ENCODE assay signal across 8 mouse cellular contexts in genomic region chr2:12001938-12002899, GRCm38 (mm10).
A peak's percentile ranks its signal among the peaks of the same experiment; 100 is the strongest.
DNase-seq lines count a peak whose midpoint lies in the region; ATAC-seq and TF ChIP-seq lines count a peak whose summit lies in the region.

No protein-coding gene starts in this region.

- H3K36me3 ChIP-seq in hindbrain, embryonic 11.5 days (ENCODE audit: control insufficient read depth, insufficient read depth, low read length) = no peaks in the 10 kb centered on the region
- no peaks in the 10 kb centered on the region for H3K36me3 ChIP-seq in hindbrain, embryonic 10.5 days
- H3K36me3 ChIP-seq in E14TG2a.4 (ENCODE audit: insufficient read depth, low read length) = no peaks in the 10 kb centered on the region
- H3K36me3 ChIP-seq in intestine, embryonic 14.5 days (ENCODE audit: control insufficient read depth, insufficient read depth, low read length) = no peaks in the 10 kb centered on the region

- TF ChIP-seq CTCF in E14TG2a.4 (conservative IDR thresholded peaks at IDR 0.05; ENCODE audit: low read length) = peak; percentile 51

- no peaks in the 10 kb centered on the region for H3K9me3 ChIP-seq in hindbrain, embryonic 11.5 days (ENCODE audit: control insufficient read depth, low read length)
- no peaks in the 10 kb centered on the region for H3K9me3 ChIP-seq in hindbrain, embryonic 10.5 days
- peaks cover 35% of the 10 kb centered on the region for H3K9me3 ChIP-seq in E14TG2a.4 (ENCODE audit: low read length)
- no peaks in the 10 kb centered on the region for H3K9me3 ChIP-seq in intestine, embryonic 14.5 days (ENCODE audit: control insufficient read depth, low read length)

- 37% methylated on average over 24 of the region's 24 CpGs for WGBS in hindbrain, embryonic 11.5 days
- 36% methylated on average over 24 of the region's 24 CpGs for WGBS in hindbrain, embryonic 10.5 days
- WGBS in intestine, embryonic 14.5 days = 30% methylated on average over 24 of the region's 24 CpGs

- no peaks in the 10 kb centered on the region for H3K27me3 ChIP-seq in hindbrain, embryonic 11.5 days (ENCODE audit: control insufficient read depth, insufficient read depth, low read length)
- H3K27me3 ChIP-seq in hindbrain, embryonic 10.5 days (ENCODE audit: insufficient read depth, poor library complexity, severe bottlenecking) = no peaks in the 10 kb centered on the region
- no peaks in the 10 kb centered on the region for H3K27me3 ChIP-seq in E14TG2a.4 (ENCODE audit: insufficient read depth, low read length)
- H3K27me3 ChIP-seq in intestine, embryonic 14.5 days (replicated peaks; ENCODE audit: control insufficient read depth, insufficient read depth, low read length) = no peaks in the 10 kb centered on the region

- H3K4me3 ChIP-seq in hindbrain, embryonic 11.5 days (ENCODE audit: low read depth, low read length) = no peak overlapping the region
- no peak overlapping the region for H3K4me3 ChIP-seq in hindbrain, embryonic 10.5 days
- H3K4me3 ChIP-seq in E14TG2a.4 (replicated peaks; ENCODE audit: low read length) = no peak overlapping the region
- H3K4me3 ChIP-seq in intestine, embryonic 14.5 days (ENCODE audit: low read depth, low read length) = no peak overlapping the region

- H3K4me1 ChIP-seq in hindbrain, embryonic 11.5 days (replicated peaks; ENCODE audit: control insufficient read depth, insufficient read depth, low read length) = no peaks in the 10 kb centered on the region
- no peaks in the 10 kb centered on the region for H3K4me1 ChIP-seq in hindbrain, embryonic 10.5 days (replicated peaks)
- H3K4me1 ChIP-seq in E14TG2a.4 (replicated peaks; ENCODE audit: low read depth, low read length) = no peaks in the 10 kb centered on the region
- peaks cover 12% of the 10 kb centered on the region; the same call in 1 of the 2 replicates for H3K4me1 ChIP-seq in intestine, embryonic 14.5 days (replicated peaks; ENCODE audit: control insufficient read depth, insufficient read depth, low read length)

- no peak overlapping the region for H3K4me2 ChIP-seq in hindbrain, embryonic 11.5 days (replicated peaks; ENCODE audit: low read depth, low read length)
- no peak overlapping the region for H3K4me2 ChIP-seq in intestine, embryonic 14.5 days (ENCODE audit: low read length)

- H3K27ac ChIP-seq in hindbrain, embryonic 11.5 days (ENCODE audit: low read depth, low read length) = no peak overlapping the region
- no peak overlapping the region for H3K27ac ChIP-seq in hindbrain, embryonic 10.5 days
- no peak overlapping the region for H3K27ac ChIP-seq in intestine, embryonic 14.5 days (ENCODE audit: low read depth)

- H3K9ac ChIP-seq in hindbrain, embryonic 11.5 days (ENCODE audit: low read depth, low read length) = no peak overlapping the region
- no peak overlapping the region for H3K9ac ChIP-seq in intestine, embryonic 14.5 days (ENCODE audit: low read length)

- ATAC-seq in hindbrain, embryonic 11.5 days (ENCODE audit: low FRiP score) = peak; percentile 66; the same call in 1 of the 2 replicates
- ATAC-seq in common myeloid progenitor, adult 5-6 weeks (replicated peaks; ENCODE audit: low read depth, poor library complexity, severe bottlenecking) = peak; percentile 89
- peak; percentile 70 for ATAC-seq in intestine, embryonic 14.5 days (replicated peaks; ENCODE audit: low FRiP score, low TSS enrichment, low read depth)

- DNase-seq in hindbrain, embryonic 11.5 days (ENCODE audit: low spot score) = peak; percentile 71
- DNase-seq in hindbrain, embryonic 10.5 days (ENCODE audit: low spot score) = no peak
- DNase-seq in intestine, embryonic 14.5 days (ENCODE audit: low spot score) = peak; percentile 51
- peak; percentile 36 for DNase-seq in retina, postnatal 7 days (ENCODE audit: low read depth, low spot score)
- no peak for DNase-seq in natural killer cell, adult 2 months (ENCODE audit: low spot score in 2 of 2)
- DNase-seq in thymus, adult 18-20 months = no peak

Comparison
In these comparisons a context has a peak if more than half of its experiments do, and no peak if none do; other contexts are left out.
1. DNase-seq: peak in hindbrain, embryonic 11.5 days (single experiment), intestine, embryonic 14.5 days (single experiment) and retina, postnatal 7 days (single experiment); none in hindbrain, embryonic 10.5 days (single experiment), natural killer cell, adult 2 months (0 of 2) and thymus, adult 18-20 months (0 of 2).
2. Peak in every context shown above with its lines, with median percentiles within 50 percentile points of each other: ATAC-seq.